Mouse (Mus musculus) lung, adult 2 months (tissue): Measurements from ENCODE around the gene Gm49396.

Experiments used
- CTCF ChIP-seq: fragments of 200-500 bp; IDR thresholded peaks from 2 replicates; pipeline ENCODE4 v1.5.1; 2011; ENCODE audit warnings: mild to moderate bottlenecking, low read length, control low read depth; ENCODE audit not compliant: insufficient read depth
- POLR2A ChIP-seq: fragments of 200-500 bp; IDR thresholded peaks from 2 replicates; pipeline ENCODE4 v1.6.1; 2011; ENCODE audit warnings: low read depth, mild to moderate bottlenecking, control low read depth, low read length, borderline replicate concordance; ENCODE audit errors: extremely low read depth

DNA sequence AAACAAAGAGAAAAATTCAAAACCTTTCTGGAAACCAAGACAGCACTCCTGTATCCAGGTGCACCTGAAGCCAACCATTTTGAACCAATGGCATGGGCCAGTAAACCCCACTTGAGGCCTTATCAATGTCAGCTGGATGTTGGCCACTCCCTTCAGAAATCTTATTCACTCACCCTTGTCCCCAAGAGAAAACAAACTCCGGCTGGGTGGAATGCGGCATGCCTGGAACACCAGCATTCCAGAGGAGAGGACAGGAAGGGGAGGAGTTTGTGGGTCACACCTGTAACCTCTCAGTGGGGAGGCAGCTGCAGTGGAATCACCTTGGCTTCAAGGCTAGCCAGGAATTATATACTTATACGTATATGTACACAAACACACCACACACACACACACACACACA, 39.4 kb downstream of the Gm49396 start:
- no peak for TF ChIP-seq CTCF
- TF ChIP-seq POLR2A: peak; percentile 44; the same call in 1 of the 2 replicates
